Mouse (Mus musculus) gonadal fat pad, adult 2 months (tissue): ENCODE measurements at regions not wholly inside any gene's neighbourhood (a gene's known extent, or its start where the extent isn't known, plus 50 kb on each side); places are given as distances from the start of the nearest gene placed in this dataset.
"Not testable (repeated sequence)": the region's sequence is repeated elsewhere in the genome, so short reads cannot be mapped to it uniquely, and the experiment has no call there.

Experiments
- DNase-seq: peaks from one replicate; pipeline ENCODE4 v3.0.0-alpha.2; 2012; ENCODE audit warnings: low read depth

DNA sequence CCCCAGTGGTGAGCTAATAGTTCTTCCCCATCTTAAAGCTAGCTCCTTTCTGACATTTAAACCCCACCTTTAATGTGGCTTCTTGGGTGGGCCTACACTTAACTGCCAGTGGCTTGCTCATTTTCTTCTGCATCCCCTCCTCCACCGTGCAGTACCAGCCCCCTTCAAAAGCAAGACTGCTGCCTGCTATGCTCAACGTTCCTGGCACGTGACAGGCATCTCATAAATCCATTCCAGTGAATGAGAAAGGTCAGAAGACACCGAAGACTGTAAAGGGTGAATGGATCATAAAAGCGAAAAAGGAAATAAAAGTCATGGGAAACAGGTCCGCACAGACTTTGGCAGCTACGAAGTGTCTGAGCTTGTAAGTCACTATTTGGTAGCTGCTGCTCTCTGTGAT is 212.8 kb upstream of the Prok2 start:
- no peak for DNase-seq

DNA sequence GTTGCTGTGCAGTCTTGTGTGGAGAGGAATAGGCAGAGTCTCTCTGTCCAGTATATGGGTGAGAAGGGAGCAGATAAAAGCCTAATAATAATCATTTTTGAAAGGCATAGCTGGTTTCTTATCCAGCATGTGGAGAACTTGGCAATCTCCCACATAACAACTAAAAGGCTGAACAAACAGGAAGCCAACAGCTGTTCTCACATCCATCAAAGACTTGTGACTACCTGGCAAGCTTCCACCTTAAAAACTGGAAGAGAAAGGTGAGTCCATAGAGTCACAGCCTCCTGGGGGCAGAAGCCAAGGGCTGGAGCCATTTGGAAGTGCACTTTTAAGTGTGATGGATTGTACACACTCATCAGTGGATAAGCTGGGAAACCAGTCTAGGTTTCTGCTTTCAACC is 210.5 kb upstream of the Prok2 start:
- no peak for DNase-seq

DNA sequence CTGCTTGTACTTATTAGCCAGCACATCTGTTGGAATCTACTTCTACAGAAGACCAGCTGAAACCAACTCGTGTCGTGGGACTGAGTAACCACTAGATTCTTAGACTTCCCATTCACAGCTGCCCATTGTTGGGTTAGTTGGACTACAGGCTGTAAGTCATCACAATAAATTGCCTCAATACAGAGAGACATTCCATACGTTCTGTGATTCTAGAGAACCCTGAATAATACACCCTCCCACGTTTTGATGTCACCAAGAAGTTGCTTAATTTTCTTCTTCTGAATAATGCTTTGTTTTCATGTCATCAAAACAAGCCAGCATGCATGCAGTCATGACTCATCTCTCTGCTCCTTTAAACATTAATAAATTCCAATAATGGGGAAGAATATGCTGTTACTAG is 209.2 kb upstream of the Prok2 start:
- DNase-seq: no peak

DNA sequence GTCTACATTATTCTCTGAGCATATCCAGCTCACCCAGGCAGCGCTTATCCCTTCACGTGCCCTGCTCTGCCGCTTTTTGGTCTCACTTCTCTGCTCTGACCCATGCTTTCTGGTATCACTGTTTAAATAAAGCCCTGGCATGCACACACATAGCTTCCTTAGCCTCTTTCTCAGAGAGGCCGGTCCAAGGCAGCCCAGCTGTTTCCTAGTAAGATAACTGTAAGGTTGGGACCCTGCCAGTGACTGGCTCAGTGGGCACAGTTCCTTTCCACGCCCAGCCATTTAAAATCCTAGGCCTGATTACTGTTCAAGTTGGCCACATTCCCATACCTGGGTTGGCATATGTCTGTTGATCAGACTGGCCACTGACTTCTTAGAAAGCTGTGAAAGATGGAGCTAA is 208.2 kb upstream of the Prok2 start:
- no peak for DNase-seq

DNA sequence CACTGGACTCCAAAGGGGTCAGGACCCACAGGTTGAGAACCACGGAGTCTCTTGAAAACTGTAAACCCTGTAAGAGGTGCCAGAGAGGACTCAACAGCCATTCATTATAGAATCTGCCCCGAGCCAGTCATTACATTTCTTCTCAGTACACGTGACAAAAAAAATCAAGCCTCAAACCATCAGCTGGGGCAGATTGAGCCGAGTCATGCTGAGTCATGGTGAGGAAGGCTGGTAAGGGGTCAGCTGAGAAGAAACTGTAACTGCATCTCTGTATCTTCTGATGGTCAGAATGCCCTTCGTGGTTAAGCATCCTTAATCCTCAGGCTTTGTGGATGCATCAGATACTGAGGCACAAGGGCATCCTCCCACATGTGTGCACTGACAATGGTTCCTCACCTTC is 207.2 kb upstream of the Prok2 start:
- DNase-seq: no peak

DNA sequence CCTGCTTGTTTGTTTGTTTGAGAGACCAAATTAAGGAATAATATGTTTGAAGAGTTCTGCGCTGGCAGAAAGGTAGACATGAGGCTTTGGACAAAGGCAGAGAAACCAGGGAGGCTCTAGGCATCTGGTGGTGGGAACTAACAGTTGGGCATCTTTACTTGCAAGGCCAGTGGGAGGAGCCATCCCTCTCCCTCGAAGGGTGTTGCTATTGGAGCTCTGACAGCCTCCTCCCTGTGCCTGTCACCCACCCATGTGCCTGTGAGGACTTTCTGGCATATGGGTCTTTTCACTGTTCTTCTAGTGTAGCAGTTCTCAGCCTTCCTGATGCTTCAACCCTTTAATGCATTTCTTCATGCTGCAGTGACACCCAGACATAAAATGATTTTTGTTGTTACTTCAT is 206.7 kb upstream of the Prok2 start:
- no peak for DNase-seq

DNA sequence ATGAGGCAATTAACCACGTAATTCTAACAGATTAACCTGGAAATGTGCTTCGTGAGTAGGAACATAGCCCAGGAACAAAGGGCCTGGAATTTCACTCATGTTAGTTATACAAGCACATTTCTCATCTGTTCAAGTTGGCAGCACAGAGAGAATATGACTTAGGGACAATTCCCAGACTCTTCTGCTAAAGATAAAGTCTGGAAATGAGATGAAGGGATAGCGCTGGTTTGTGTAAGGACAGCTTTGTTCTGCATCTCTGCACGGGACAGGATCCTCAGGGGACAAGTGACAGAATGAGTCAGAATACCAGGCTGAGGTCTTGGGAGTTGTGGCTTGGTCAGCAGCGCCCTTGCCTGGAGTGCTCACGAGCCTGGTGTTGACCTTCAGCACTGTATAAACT is 206.2 kb upstream of the Prok2 start:
- DNase-seq: no peak

DNA sequence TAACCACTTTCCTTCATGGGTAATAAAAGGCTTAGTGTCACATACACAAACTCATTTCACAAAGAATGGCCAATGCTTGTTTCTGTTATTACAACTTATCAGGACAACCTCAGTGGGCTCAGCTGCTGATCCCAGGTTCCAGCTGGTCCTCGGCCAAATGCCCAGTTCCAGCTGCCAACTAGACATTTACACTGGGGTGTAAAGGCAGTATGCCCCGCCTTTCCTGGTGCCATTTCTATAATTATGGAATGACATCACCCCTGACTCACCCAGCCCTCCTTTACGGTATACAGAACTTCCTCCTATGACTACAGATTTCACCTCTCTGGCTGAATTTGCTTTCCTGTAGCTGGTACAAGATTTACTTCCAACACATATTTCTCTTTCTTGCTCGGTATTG is 205.4 kb upstream of the Prok2 start:
- DNase-seq: no peak

DNA sequence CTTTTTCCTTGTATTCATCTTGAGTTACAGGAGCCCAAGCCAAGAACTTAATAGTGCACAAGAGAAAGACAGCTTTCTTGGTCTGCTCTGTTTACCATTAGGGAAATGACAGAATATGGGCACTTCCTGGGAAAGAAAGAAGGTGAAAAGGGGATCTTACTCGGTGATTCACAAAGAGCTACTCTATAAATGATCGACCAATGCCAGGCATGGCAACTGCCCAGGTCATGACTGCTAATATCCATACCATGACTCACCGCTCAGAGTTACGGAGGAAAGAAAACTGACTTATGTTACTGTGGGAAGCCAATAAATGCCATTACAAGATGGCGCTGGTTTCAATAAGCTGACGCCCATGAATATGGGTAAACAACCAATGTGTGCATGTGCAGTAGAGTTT is 204.1 kb upstream of the Prok2 start:
- DNase-seq: no peak

DNA sequence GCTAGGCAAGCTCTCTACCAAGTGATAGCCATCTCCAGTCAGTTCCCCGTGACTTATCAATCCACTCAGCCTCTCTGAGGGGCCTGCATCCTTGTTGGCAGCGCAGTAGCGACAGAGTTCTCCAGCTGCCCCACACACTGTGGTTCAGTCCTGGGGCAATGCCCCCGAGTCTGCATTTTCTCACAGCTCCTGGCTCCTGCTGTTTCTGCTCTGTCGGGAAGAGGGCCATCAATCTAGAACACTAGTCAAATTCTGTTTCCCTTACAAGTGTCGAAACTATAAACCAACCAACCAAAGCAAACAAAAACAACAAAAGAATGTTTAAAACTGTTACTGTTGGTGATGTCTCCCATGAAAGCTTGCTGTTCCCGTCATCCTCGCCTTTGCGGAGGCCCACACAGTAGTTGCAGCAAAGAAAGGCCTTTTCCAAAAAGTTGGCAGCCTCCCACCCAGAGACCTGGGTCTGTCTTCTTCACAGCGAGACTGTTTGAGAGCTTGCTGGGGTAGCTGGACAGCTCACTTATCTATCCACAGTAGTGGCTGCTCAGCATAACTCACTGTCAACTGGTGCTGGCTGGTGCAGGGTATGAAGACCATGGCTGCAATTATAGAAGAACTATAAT is 201.9 kb upstream of the Prok2 start:
- no peak for DNase-seq

DNA sequence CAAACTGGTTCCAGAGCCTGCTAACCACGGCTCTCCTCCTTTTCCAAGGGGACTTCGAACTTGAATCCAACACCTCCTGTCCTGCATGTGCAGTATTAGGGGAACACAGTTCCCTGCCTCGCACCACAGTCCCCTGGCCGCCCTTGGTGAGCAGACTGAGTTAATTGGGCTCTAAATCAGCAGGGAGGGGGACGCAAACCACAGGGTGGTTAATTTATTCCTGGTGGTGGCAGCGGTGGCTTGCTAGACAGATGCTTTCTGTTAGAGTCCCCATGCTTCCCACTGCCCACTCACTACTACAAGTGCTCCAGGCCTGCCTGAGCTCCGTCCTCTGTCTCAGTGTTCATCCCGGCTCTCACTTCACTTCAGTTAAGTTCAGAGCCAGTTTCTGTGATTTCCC is 198.0 kb upstream of the Prok2 start:
- no peak for DNase-seq

DNA sequence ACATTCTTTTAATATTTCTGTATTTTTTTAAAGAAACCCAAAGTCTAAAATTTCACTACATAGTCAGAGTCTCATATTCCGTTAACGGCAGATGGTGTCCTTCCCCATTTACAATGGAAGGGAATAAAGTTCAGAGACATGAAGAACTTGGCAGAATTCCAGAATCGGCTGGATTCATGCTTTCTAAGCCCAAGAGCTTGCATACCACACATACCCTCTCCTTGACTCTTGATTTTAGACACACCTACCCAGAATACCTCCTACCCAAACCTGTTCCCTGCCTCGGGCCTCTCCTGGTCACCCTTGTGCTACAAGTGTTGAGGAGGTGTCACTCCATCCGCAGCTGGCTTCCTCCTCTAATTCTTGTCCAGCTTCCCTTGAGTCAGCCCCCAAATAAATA is 195.8 kb upstream of the Prok2 start:
- no peak for DNase-seq

DNA sequence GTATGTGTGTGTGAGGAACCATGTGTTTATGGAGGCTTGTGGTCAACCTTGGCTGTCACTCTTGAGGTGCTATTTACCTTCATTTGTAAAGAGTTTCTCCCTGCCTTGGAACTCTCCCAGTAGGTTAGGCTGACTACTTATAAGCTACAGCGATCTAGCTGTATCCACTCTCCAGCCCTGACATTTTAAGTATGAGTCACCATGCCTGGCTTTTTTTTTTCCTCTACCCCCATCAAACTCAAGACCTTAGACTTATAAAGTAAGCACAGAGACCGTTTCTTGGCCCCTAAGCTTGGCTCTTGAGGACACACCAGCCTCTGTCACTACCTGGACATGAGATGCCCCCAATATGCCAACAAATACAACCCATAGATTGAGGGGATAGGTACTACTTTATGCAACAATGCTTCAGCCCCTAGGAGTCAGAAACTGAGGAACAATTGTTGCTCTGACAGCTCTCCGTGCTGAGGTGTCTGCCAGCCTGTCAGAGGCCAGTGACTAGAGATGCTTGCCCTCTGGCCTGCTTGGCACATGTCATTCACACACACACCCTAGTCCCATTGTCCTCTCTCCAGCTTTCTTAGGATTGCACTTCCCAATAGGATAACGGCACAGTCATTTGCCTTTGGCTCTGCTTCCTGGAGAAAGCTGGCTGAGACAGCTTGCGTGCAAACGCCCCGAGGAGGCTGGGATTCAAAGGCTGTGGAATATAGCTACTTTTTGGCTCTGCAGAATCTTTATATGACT is 193.8 kb upstream of the Prok2 start:
- DNase-seq: no peak

DNA sequence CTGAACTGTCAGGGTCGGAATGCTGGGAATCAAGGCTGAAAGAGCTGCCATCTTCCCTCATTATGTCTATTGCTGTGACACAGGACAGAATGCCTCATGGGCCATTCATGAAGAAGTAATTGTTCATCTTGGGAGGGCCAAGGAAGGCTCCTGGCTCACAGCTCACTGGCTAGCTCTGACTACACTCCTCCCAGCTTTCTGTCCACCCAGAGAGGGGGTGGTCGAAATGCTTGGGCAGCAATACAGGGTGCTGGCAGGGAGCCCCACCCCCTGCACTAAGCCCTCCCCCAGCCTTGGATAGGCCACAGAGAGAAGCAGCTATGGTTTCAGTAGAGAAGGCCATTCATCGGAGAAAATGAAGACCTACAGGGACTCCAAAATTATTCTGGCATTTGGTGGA is 192.2 kb upstream of the Prok2 start:
- no peak for DNase-seq

DNA sequence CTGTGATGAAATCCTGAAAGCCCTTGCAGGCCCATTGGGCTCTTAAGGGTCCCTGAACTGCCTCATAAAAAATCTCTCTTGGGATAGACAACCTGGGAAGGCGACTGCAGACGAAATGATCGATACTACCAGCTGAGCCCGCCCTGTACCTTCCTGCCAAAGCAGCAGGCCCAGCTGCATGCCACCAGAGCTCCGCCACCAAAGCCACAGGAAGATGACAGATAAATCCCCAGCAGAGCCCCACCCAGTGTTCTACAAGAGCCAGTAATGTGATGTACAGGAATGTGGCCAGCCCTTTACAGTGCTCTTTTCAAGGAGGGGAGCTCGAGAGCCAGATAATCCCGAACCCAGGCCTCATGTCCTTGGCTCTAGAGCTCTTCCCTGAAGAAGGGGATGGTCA is 183.7 kb upstream of the Prok2 start:
- DNase-seq: no peak

DNA sequence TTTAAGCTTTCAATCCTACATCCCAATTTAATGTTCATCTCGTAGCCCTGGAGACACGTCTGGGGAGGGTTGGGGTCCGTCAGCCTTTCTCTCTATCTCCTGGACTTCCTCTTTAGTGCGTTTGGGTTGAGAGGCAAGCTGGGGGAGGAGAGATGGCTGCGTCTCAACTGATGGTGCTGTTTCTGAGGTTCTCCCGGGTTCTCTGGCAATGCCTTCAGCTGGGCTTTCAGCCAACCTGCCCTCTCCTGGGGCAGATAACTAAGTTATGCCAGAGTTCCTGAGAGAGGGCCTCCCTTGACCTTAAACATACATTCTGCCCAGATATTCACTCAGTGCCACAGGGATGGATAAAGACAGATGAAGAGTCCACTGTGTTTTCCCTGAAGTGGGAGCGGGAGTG is 183.3 kb upstream of the Prok2 start:
- no peak for DNase-seq

DNA sequence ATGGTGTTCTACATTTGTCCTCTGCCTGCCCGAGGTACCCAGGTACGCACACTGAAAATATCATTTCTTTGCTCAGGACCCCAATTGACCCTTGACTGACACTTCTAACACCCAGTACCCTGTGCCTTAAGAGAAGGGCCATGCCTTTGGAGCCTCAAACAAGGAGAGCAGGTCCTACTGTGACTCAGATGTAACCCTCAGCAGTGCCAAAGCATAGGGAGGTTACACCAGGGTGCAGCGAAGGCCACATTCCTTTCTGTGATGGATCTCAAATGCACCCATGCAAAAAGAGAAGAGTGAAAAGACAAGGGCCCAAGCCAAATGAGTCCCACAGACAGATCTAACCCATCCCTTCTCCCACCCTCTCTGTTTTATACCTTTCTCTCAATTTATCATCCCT is 181.9 kb upstream of the Prok2 start:
- no peak for DNase-seq

DNA sequence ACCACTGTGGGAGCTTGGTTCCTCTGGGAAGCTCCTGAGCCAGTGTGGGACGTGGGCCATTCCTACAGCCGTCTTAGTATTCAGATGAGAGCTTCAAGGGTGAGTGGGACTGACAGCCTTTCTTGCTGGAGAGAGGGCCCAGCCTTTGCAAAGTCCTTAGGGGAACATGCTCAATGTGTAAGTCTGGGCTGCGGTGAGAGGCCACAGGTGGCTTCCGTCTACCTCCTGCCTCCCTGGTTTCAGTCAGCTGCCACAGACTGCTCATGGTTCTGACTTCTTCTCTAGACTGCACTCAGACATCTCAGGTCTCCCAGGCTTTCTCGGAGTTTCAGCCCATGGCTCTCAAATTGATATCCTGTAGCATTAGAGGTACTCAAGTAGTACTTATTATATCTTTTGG is 179.0 kb upstream of the Prok2 start:
- no peak for DNase-seq

DNA sequence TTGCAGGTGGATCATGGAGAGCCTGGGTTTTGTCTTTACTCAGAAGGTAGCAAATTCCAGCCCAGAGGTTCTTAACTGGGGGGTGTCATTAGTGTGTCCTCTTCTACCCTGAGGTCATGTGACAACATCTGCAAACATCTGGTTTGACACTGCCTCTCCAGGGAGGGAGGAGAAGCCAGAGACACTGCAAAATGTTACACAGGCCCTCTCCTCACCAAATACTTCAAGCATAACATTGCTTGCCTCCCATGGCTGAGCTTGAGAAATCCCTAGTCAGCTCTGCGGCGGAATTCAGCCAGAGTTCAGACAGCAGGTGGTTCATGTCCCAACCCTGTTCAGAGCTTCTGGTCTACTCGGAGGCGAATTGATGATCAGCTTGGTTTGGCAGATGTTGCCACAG is 178.4 kb upstream of the Prok2 start:
- DNase-seq: no peak

DNA sequence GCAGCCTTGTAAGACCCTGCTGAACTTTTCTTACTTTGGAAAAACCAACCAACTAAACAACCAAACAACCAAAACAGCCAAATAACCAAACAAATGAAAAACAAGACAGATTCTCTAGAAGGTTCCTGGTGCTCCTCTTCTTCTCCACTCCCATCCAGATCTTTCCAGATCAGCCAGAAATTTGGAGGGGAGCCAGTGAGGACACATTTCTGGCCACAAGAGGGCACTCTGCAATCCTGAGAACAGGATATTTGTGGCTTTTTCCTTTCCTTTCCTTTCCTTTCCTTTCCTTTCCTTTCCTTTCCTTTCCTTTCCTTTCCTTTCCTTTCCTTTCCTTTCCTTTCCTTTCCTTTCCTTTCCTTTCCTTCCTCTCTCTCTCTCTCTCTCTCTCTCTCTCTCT is 177.9 kb upstream of the Prok2 start:
- DNase-seq: not testable (repeated sequence)

DNA sequence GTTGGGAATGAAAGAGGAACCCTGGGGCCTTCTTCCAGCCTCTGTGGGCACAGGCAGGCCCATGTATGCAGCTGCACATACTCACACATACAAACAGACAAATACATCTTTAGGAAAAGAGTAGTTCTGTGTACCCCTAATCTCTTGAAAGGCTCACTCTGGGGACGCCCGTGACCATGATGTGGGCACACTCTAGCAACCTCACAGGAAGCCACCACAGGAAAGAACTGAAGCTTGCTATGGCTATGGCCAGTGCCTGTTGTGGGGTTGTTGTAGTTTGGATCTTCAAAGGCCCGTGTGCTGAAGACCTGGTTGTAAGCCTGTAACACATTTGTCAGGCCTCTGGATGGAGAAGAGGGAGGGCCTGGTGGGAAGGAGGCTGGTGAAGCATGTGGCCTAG is 175.4 kb upstream of the Prok2 start:
- no peak for DNase-seq

DNA sequence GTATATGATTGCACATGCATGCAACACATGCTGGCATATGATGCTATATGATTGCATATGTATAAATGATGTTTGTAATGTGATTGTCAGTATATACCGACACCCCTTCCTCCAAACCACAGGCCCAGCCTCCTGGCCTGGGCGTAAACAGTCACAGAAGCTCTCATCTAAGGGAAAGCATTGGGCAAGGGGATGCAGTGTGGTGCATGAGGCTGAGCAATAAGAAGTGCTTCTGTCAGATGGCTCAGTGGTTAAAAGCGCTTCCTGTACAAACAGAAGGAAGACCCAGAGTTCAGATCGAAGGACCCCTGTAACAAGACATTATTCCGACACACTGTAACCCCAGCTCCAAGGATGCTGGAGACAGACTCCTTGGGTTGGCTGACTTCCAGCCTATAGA is 175.0 kb upstream of the Prok2 start:
- no peak for DNase-seq

DNA sequence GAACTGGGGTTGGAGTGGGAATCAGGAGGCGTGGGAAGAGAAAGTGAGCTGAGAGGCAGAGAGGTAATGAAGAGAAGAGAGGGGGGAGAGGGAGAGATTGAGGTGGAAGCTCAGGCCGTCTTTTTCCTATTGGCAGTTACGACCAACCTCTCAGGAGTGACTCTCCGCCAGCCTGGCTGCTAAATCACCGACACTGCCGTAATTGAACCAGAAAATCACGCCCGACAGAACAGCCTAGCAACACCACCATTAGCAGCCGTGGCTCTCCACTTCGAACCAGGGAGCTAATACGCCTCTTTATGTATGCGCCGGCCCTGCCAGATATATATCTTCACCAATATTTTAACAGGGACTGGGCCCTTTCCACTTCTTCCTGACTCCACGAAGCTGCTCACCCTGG is 173.5 kb upstream of the Prok2 start:
- no peak for DNase-seq

DNA sequence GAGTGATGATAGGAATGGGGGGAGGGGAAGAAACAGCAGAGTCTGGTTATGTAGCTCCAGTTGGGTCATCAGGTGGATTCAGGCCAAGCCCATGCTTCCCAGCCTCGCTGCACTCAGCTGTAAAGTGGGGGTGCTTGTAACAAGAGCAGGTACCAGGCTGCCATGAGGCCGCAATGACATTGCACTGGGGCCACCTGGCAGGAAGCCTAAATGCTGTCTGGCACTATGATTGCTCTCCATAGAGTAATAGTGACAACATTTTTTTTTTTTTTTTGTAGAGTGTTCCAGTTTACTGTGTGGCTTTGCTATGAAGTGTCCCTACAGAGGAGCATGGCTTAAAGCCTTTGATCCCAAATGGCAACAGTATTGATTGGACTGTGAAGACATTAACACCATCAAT is 171.9 kb upstream of the Prok2 start:
- DNase-seq: no peak
